Mouse (Mus musculus) thymus, adult 2 months (tissue): ENCODE data around the gene Myo3a. TPM values are rescaled to one million over a fixed set of nuclear protein-coding genes. Genes with fewer than 3 reads are reported as not detected.
"Not testable (repeated sequence)": the region's sequence is repeated elsewhere in the genome, so short reads cannot be mapped to it uniquely, and the experiment has no call there.

ENCODE experiments used
- DNase-seq: peaks from one replicate; pipeline ENCODE4 v3.0.0; 2021
- H3K27ac ChIP-seq: fragments of 200-500 bp; 2 replicates; pipeline ENCODE4 v1.5.1; 2012; ENCODE audit warnings: low read length, control low read depth; ENCODE audit not compliant: control insufficient read depth, insufficient read depth
- H3K27me3 ChIP-seq: fragments of 200-500 bp; 2 replicates; pipeline ENCODE4 v1.6.1; 2012; ENCODE audit warnings: mild to moderate bottlenecking, low read length, moderate library complexity, mixed read lengths; ENCODE audit not compliant: control insufficient read depth, insufficient read depth
- H3K36me3 ChIP-seq: fragments of 200-500 bp; 2 replicates; pipeline ENCODE4 v1.6.1; 2012; ENCODE audit warnings: mild to moderate bottlenecking, low read length, moderate library complexity; ENCODE audit not compliant: control insufficient read depth, insufficient read depth
- H3K4me1 ChIP-seq: fragments of 200-500 bp; replicated peaks from 2 replicates; pipeline ENCODE4 v1.6.1; 2012; ENCODE audit warnings: low read length; ENCODE audit not compliant: control insufficient read depth, insufficient read depth
- H3K4me3 ChIP-seq: fragments of 200-500 bp; 2 replicates; pipeline ENCODE4 v1.5.1; 2012; ENCODE audit warnings: mild to moderate bottlenecking, low read length, control low read depth, moderate library complexity; ENCODE audit not compliant: control insufficient read depth, insufficient read depth
- CTCF ChIP-seq: fragments of 200-500 bp; IDR thresholded peaks from 2 replicates; pipeline ENCODE4 v1.5.1; 2012; ENCODE audit warnings: mild to moderate bottlenecking, control low read depth, low read length, moderate library complexity, borderline replicate concordance; ENCODE audit not compliant: control insufficient read depth, poor library complexity, insufficient read depth; ENCODE audit errors: extremely low read depth
- POLR2A ChIP-seq: fragments of 200-500 bp; IDR thresholded peaks from 2 replicates; pipeline ENCODE4 v1.6.1; 2012; ENCODE audit warnings: mild to moderate bottlenecking, low read length, control low read depth, moderate library complexity; ENCODE audit not compliant: control insufficient read depth, poor library complexity, insufficient read depth; ENCODE audit errors: extremely low read depth
- WGBS: fragments of 180-500 bp; shearing (Covaris S2); methylation state at CpG from one replicate; pipeline ENCODE4 v1.1.7; 2018; 5-methylcytosine and 5-hydroxymethylcytosine counted together
- polyA plus RNA-seq: library from polyadenylated mRNA; depleted of rRNA; stranded (reverse); fragments of >200 nt; gene quantifications from 2 replicates; pipeline ENCODE4 v1.2.3, GENCODE M21; 2012

The Myo3a gene
- polyA plus RNA-seq, 1 experiment = not detected

DNA sequence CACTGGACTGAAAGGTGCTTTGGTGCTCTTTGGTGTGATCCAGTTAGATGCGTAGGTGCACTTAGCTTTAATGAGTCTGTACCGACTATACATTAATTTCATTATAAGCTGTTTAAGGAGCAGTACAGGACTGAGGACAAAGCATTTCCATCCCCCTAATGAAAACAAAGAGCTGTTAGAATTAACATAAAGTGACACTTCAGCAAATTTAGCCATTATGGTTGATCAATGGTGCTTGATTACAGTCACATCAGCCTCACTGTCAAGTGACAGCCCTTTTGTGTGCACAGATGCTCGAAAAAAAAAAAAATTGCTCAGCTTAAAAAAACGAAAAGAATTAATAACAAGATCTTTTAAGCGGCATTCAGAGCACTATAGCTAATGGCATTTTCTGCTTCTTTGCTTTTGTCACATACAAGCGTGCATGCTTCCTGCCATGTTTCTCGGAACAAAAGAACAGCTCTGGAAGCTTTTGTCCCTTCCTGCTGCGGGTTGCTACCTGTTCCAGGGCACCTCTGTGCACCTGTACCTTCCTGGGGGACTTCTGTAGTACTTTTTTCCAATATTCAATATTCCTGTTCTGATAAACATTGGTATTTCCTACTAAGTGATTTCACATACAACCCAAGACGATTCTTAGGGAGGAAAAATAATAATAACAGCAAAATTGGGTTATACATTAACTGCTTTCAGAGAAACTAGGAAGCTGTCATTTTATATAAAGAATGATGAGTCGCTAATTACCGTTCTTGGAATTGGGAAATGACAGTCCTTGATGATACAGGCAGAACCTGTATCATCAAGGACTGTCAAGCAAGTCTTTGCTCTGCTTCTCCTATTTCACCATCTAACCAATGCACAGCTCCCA, 66.5 kb downstream of the Myo3a start:
- Histone ChIP-seq H3K4me1 (no peaks in the 10 kb centered on the region), H3K36me3 (no peaks in the 10 kb centered on the region), H3K27ac (no peak overlapping the region), H3K27me3 (no peaks in the 10 kb centered on the region), H3K4me3 (no peak overlapping the region)
- no peak for TF ChIP-seq POLR2A
- WGBS = 76% methylated on average over 11 of the region's 11 CpGs
- DNase-seq = no peak

DNA sequence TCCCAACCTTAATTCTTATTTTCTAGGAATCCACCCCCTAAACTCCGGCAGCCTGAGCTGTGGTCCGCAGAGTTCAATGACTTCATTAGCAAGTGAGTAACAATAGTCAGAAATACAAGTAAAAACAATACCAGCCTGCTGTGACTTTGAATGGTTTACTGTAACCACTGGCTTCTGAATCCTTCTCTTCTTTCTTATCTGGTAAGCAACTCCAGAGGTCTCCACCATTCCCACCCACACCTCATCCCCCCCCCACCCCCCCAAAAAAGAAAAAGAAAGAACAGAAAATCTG, 67.1 kb downstream of the Myo3a start:
- DNase-seq = no peak
- Histone ChIP-seq H3K27me3 (no peaks in the 10 kb centered on the region), H3K4me1 (no peaks in the 10 kb centered on the region), H3K27ac (no peak overlapping the region), H3K4me3 (no peak overlapping the region), H3K36me3 (no peaks in the 10 kb centered on the region)
- TF ChIP-seq CTCF = no peak
- TF ChIP-seq POLR2A = no peak
- 51% methylated on average over 2 of the region's 2 CpGs for WGBS

DNA sequence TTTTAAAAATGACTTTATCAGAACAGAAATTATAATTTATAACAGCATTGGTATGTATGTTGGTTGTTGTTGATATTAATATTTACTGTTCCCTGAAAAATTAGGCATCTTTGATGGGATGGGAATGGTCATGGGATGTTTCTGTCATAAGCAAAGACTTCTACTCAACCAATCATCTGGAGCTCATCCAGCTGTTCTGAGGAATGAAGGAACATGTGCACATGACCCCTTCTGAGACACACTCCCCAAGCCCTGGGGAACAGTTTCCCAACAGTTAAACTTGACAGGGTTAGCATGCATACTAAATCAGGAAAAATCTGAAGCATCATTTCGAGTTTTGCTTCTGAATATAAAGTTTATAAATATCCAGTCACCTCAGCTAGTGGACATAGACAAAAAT, 70.6 kb downstream of the Myo3a start:
- Histone ChIP-seq H3K4me1 (no peaks in the 10 kb centered on the region), H3K27ac (no peak overlapping the region), H3K4me3 (no peak overlapping the region), H3K36me3 (no peaks in the 10 kb centered on the region), H3K27me3 (no peaks in the 10 kb centered on the region)
- 43% methylated on average over 1 of the region's 1 CpGs for WGBS
- no peak for DNase-seq
- no peak for TF ChIP-seq CTCF
- TF ChIP-seq POLR2A = no peak

DNA sequence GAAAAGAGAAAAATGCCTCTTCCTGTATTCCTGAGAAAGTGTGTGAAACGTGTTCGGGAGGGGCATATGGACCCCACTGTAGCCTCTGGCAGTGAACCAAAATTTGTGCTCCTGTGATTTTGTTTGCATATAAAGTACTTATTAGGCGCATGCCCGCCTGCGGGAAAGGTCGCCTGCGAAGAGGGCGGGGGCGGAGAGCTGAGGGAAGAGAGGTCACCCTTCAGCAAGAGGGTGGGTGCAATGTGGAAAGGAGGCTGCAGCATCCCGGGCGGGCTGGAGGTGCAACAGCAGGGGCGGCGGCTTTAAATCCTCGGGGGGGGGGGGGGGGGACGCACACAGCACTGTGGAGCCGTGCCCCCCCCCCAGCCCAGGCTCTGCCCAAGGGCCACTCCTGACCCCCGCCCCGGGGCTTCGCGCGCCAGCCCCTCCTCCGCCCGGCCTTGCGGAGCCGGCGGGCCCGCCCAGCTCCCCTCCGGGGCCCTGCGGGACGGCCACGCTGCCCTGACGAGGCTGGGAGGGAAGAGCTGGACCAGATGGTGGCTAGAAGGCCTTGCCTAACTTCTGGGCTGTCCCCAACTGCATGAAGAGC, 111.1 kb downstream of the Myo3a start:
- Histone ChIP-seq H3K36me3 (no peaks in the 10 kb centered on the region), H3K4me1 (no peaks in the 10 kb centered on the region), H3K27me3 (no peaks in the 10 kb centered on the region), H3K27ac (no peak overlapping the region), H3K4me3 (no peak overlapping the region)
- no peak for DNase-seq
- no peak for TF ChIP-seq CTCF
- no peak for TF ChIP-seq POLR2A
- WGBS = 27% methylated on average over 27 of the region's 32 CpGs

DNA sequence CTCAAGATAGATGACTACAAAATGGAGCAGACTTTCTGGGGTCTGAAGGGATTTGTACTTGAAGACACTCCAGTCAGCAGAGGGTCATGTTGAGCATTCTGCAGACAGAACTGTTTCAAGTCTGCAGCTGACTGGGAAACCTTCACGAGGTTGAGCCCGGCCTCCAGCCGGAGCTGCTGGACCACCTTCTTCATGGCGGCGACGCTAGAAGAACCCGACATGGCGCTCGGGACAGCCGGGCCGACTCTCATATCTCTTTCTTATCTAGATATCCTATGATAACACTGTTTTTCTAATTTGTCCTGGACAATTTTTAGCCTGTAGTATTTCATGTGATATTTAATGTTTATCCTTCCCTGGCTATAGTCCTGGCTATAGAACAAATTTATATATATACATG, 183.2 kb downstream of the Myo3a start:
- not testable (repeated sequence) for H3K4me3 ChIP-seq, H3K27ac ChIP-seq, H3K4me1 ChIP-seq, DNase-seq, H3K36me3 ChIP-seq, H3K27me3 ChIP-seq
- 95% methylated on average over 11 of the region's 11 CpGs for WGBS

DNA sequence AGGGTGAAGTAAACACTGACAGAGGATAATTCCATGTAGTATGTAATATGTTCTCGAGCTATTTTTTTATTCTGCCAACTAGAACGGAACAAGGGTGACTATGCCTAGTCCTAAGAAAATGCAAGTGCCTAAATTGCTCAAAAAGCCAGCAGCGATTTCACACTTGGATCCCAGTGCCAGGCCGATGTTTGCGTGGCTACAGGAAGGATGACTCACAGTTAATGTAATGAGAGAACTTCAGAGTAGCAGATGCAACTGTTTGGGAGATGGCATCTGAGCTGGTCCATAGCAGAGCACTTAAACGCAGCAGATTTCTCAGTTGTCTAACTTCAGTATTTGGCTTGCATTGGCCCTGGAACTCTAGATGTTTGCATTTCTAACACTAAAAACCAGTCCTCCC, 321.1 kb downstream of the Myo3a start:
- H3K36me3 ChIP-seq = no peaks in the 10 kb centered on the region
- no peaks in the 10 kb centered on the region for H3K4me1 ChIP-seq
- 88% methylated on average over 6 of the region's 6 CpGs for WGBS
- H3K27ac ChIP-seq = no peak overlapping the region
- H3K27me3 ChIP-seq = no peaks in the 10 kb centered on the region
- TF ChIP-seq POLR2A (no peak), CTCF (no peak)
- H3K4me3 ChIP-seq = no peak overlapping the region
- no peak for DNase-seq

DNA sequence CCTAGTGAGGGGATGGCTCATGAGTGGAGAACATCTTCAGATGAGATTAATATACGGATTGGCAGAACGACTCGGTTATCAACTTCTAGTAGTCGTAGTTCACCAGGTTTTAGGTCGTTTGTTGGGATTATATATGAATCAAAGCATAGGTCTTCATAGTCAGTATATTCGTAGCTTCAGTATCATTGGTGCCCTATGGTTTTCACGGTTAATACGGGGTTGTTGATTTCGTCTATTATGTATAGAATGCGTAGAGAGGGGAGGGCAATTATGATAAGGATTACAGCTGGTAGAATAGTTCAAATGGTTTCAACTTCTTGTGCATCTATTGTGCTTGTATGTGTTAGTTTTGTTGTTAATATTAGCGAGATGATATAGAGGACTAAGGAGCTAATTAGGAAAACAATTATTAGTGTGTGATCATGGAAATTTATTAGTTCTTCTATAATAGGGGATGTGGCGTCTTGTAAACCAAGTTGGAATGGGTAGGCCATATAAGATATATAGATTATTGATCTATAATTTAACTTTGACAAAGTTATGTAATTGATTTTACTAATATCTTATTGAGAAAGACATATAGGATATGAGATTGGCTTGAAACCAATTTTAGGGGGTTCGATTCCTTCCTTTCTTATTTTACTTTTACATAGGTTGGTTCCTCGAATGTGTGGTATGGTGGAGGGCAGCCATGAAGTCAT, 360.3 kb downstream of the Myo3a start:
- not testable (repeated sequence) for H3K36me3 ChIP-seq, H3K4me1 ChIP-seq, H3K27ac ChIP-seq, H3K4me3 ChIP-seq, DNase-seq, H3K27me3 ChIP-seq
- WGBS = 93% methylated on average over 14 of the region's 14 CpGs

DNA sequence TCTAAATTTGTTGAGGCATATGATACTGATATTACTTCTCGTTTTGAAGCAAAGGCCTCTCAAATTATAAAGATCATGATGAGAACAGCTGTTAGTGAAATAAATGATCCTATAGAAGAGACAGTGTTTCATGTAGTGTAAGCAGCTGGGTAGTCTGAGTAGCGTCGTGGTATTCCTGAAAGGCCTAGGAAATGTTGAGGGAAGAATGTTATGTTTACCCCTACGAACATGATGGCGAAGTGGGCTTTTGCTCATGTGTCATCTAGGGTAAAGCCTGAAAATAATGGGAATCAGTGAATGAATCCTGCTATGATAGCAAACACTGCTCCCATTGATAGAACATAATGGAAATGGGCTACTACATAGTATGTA, 360.9 kb downstream of the Myo3a start:
- H3K4me3 ChIP-seq, H3K36me3 ChIP-seq, H3K27ac ChIP-seq, DNase-seq, H3K27me3 ChIP-seq, H3K4me1 ChIP-seq: not testable (repeated sequence)
- WGBS = 89% methylated on average over 5 of the region's 5 CpGs

DNA sequence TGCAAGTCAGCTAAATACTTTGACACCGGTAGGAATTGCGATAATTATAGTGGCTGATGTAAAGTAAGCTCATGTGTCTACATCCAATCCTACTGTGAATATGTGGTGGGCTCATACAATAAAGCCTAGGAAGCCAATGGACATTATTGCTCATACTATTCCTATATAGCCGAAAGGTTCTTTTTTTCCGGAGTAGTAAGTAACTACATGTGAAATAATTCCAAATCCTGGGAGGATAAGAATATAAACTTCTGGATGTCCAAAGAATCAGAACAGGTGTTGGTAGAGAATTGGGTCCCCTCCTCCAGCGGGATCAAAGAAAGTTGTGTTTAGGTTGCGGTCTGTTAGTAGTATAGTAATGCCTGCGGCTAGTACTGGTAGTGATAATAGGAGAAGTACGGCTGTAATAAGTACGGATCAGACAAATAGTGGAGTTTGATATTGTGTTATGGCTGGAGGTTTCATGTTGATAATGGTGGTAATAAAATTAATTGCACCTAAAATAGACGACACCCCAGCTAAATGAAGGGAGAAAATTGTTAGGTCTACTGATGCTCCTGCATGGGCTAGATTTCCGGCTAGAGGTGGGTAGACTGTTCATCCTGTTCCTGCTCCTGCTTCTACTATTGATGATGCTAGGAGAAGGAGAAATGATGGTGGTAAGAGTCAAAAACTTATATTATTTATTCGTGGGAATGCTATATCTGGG, 361.5 kb downstream of the Myo3a start:
- not testable (repeated sequence) for H3K27ac ChIP-seq, H3K27me3 ChIP-seq, H3K36me3 ChIP-seq, DNase-seq, H3K4me1 ChIP-seq, H3K4me3 ChIP-seq
- WGBS = 77% methylated on average over 12 of the region's 12 CpGs
